Mouse (Mus musculus) megakaryocyte, embryonic 14.5 days (primary cell): ENCODE data around the gene 4932438H23Rik. TPM values are rescaled to one million over a fixed set of nuclear protein-coding genes. Genes with fewer than 3 reads are reported as not detected.
A peak's percentile ranks its signal among the peaks of the same experiment; 100 is the strongest.

ENCODE experiments used
- H3K27me3 ChIP-seq: replicated peaks from 2 replicates; pipeline ENCODE3; 2012; ENCODE audit warnings: inconsistent platforms
- H3K36me3 ChIP-seq: replicated peaks from 2 replicates; pipeline ENCODE3; 2012; ENCODE audit warnings: low read length, inconsistent platforms, mixed read lengths
- H3K4me1 ChIP-seq: 2 replicates; pipeline ENCODE4 v1.6.1; 2012; ENCODE audit warnings: inconsistent platforms
- H3K4me3 ChIP-seq: replicated peaks from 2 replicates; pipeline ENCODE3; 2012; ENCODE audit warnings: moderate library complexity, mild to moderate bottlenecking, inconsistent platforms
- H3K9me3 ChIP-seq: 2 replicates; pipeline ENCODE4 v1.6.1; 2012; ENCODE audit warnings: inconsistent platforms
- FLI1 ChIP-seq: IDR thresholded peaks from 2 replicates; pipeline ENCODE4 v1.6.1; 2012; ENCODE audit warnings: low read length, inconsistent platforms, mixed read lengths
- GATA1 ChIP-seq: IDR thresholded peaks from 3 replicates; pipeline ENCODE4 v1.6.1; 2012; ENCODE audit warnings: mixed read lengths, low read length, inconsistent platforms, borderline replicate concordance
- polyA plus RNA-seq: library from polyadenylated mRNA; stranded (reverse); fragments of >175 nt; gene quantifications from 2 replicates; pipeline ENCODE4 v1.2.3, GENCODE M21; 2012; ENCODE audit warnings: low replicate concordance; ENCODE audit not compliant: insufficient read depth

Gene 4932438H23Rik
- polyA plus RNA-seq, 1 experiment, result not detected

GRCm38 (mm10) chr16:91103386-91103785 is 8.5 kb upstream of the 4932438H23Rik start:
- peaks cover 42% of the 10 kb centered on the region for H3K27me3 ChIP-seq
- TF ChIP-seq FLI1 (no peak), GATA1 (no peak)
- H3K4me3 ChIP-seq, result no peak overlapping the region
- H3K4me1 ChIP-seq, result no peaks in the 10 kb centered on the region
- H3K36me3 ChIP-seq, result no peaks in the 10 kb centered on the region
- peaks cover 10% of the 10 kb centered on the region for H3K9me3 ChIP-seq

DNA sequence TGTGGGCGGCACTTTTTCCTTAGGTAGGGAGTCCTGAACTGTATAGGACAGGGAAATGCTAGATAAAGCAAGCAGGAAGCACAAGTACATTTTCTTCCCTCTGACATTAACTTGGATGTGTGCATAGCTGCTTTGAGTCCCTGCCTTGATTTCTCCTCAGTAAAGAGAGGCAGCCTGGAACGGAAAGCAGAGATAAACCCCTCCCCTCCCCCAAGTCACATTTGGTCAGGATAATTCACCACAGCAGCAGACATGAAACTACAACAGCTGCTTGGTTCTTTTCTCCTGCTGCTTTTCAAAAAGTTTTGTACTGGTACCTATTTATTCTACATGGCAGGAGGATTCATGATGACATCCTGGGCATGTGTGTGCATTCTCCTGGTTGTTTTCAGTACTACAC is 5.6 kb upstream of the 4932438H23Rik start:
- H3K4me1 ChIP-seq, result peaks cover 4% of the 10 kb centered on the region
- H3K36me3 ChIP-seq, result no peaks in the 10 kb centered on the region
- TF ChIP-seq GATA1 (no peak), FLI1 (no peak)
- no peak overlapping the region for H3K4me3 ChIP-seq
- H3K9me3 ChIP-seq, result no peaks in the 10 kb centered on the region
- peaks cover 42% of the 10 kb centered on the region for H3K27me3 ChIP-seq

DNA sequence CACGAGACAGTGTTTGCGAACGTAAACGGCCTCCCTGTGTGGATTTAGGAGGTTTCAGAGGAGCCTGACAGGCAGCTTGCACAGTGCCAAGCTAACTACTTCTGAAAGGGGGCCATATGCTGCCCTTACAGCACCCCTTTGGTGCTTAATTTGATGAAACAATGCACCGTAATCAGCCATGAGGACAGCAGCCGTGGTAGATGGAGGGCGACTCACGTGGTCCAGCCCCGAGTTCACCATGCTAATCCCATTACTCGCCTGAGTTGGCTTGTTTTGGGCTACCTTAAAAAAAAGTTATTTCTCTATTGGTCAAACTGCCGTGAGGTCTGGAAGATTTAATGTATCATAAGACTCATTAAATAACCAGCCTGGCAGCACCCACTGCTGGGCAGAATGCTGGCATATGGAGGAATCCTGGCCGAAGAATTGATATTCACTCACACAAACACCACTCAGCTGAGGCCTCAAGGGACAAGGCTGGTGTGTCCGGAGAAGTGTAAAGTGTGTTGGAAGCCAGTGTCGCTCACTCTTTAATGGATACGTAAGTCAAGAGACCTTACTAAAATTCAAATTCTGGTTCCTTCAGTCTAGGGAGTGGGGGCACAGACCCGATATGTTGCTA is 4.6 kb upstream of the 4932438H23Rik start:
- Histone ChIP-seq H3K4me3 (no peak overlapping the region), H3K36me3 (no peaks in the 10 kb centered on the region), H3K4me1 (peaks cover 4% of the 10 kb centered on the region), H3K27me3 (peaks cover 40% of the 10 kb centered on the region), H3K9me3 (no peaks in the 10 kb centered on the region)
- TF ChIP-seq FLI1 (no peak), GATA1 (no peak)

DNA sequence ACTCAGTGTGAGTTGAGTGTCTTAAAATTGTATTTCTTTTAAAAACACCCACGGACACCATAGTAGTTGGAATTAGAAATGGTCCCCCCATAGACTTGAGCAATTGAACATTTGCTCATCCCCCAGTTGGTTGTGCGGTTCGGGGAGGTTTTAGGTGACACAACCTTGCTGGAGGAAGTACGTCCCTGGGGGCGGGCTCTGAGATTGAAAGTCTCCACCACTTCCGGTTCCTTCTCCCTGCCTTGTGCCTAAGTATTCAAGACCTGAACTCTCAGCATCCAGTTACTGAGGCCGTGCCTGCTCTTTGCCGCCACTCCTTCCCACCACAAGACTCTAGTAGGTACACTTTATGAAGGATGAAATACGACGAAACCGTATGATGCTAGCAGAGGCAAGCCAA is 2.9 kb upstream of the 4932438H23Rik start:
- peaks cover 31% of the 10 kb centered on the region for H3K27me3 ChIP-seq
- TF ChIP-seq GATA1, result no peak
- no peak for TF ChIP-seq FLI1
- no peaks in the 10 kb centered on the region for H3K36me3 ChIP-seq
- peaks cover 4% of the 10 kb centered on the region for H3K4me1 ChIP-seq
- H3K9me3 ChIP-seq, result no peaks in the 10 kb centered on the region
- H3K4me3 ChIP-seq, result no peak overlapping the region

DNA sequence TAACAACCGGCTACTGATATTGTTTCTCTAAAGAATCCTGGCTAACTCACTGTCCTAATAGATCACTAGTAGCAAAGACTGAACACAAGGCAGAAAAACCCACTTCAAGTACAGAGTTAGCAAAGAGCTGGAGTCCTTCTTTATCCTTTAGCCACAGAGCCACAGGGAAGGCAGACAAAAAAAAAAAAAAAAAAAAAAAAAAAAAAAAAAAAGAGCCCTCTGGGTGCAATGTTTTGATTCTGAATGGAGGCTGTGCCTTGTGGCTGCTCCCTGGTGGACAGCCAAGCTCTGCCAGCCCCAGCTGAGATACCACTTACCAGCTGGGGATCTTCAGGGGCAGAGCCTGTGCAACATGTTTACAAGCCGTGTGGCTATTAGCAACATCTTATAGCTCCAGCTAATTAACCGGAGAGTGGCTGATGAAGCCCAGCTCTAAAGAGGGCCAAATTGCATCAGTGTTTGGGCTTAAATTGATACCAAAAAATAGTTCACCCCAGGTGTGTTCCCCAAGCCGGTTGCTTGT is 2.1 kb upstream of the 4932438H23Rik start:
- peaks cover 28% of the 10 kb centered on the region for H3K27me3 ChIP-seq
- H3K36me3 ChIP-seq, result no peaks in the 10 kb centered on the region
- TF ChIP-seq GATA1 (no peak), FLI1 (no peak)
- no peak overlapping the region for H3K4me3 ChIP-seq
- peaks cover 4% of the 10 kb centered on the region for H3K4me1 ChIP-seq
- H3K9me3 ChIP-seq, result no peaks in the 10 kb centered on the region; the same call in 1 of the 2 replicates

GRCm38 (mm10) chr16:91096016-91096415 is 1.1 kb upstream of the 4932438H23Rik start:
- Histone ChIP-seq H3K27me3 (peaks cover 33% of the 10 kb centered on the region), H3K36me3 (no peaks in the 10 kb centered on the region), H3K4me3 (peak overlapping the region; percentile 53), H3K9me3 (peaks cover 3% of the 10 kb centered on the region), H3K4me1 (peaks cover 4% of the 10 kb centered on the region)
- no peak for TF ChIP-seq FLI1
- TF ChIP-seq GATA1, result no peak

DNA sequence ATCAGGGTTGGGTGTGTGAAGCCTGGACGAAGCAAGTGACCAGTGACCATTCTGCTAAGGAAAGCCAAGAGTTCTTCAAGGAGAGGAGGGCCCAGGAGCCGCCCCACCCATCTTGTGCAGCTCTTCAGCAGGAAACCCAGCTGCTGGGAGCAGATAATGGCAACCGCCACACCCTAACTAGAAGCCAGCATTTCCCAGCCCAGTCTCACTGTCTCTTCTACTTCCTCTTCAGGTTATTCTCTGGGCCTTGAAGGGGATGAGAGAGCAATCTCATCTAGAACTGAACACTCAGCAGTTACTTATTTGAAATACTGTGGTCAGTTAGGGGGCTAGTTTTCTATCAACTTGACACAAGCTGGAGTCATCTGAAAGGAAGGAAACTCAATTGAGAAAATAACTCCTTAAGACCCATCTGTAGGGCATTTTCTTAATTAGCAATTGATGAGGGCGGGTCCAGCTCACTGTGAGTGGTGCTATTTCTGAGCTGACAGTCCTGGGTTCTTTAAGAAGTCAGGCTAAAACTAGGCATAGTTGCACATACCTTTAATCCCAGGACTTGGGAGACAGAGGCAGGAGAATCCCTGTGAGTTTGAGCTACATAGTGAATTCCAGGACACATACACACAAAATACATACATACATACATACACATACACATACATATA is 8.1 kb downstream of the 4932438H23Rik start:
- Histone ChIP-seq H3K4me1 (peaks cover 28% of the 10 kb centered on the region), H3K9me3 (peaks cover 17% of the 10 kb centered on the region), H3K27me3 (peaks cover 7% of the 10 kb centered on the region), H3K36me3 (peaks cover 10% of the 10 kb centered on the region), H3K4me3 (no peak overlapping the region)
- TF ChIP-seq GATA1 (no peak), FLI1 (no peak)

- TF ChIP-seq FLI1 (no peak), GATA1 (no peak)
- peaks cover 30% of the 10 kb centered on the region for H3K4me1 ChIP-seq
- peaks cover 10% of the 10 kb centered on the region for H3K36me3 ChIP-seq
- H3K4me3 ChIP-seq, result no peak overlapping the region
- no peaks in the 10 kb centered on the region for H3K27me3 ChIP-seq
- H3K9me3 ChIP-seq, result peaks cover 14% of the 10 kb centered on the region
These were observed 9.6 kb downstream of the 4932438H23Rik start for GRCm38 (mm10) chr16:91085239-91085825.

DNA sequence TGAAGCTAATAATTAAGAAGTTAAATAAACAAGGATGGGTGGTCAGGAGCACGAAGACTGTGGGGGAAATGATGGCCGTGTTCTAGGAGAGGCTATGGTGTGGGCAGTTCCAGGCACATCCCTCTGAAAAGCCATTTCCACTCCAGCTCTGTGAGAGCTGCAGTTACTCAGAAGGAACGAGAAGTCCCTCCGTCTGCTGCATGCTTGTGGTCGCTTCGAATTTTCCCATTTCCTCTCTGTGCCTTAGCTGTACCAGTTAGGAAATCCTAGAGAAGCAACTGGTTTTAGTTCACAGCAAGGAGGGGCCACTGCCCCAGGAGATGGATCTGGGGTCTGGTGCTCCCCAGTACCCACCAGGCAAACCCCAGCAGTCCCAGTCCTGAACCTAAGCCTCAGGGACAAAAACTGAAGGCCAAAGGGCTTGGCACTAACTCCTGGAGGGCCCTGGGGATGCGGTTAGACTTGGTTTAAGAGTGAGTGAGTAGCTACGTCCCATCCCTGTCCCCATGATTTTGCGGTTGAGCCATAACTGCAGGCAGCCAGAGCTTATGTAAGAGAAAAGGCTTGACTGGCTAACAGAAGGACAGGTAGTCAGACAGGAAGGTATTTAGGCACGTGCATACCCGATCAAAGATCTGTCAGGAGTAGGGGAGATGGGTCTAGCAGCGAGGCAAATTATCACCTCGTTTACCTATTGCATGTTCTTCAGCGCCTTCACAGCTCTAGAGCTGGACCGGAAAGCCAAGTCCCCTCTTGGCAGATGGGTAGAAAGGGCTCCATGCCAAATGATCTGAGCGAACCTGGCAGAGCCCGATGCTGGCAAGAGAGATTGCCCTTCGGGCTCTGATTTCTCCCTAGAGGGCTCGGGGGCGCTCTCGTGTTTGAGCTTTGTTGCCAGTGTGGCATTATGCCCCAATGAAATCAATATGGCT is 10.3 kb downstream of the 4932438H23Rik start:
- H3K4me3 ChIP-seq, result peak overlapping the region; percentile 42
- H3K36me3 ChIP-seq, result peaks cover 10% of the 10 kb centered on the region
- H3K9me3 ChIP-seq, result peaks cover 14% of the 10 kb centered on the region
- H3K4me1 ChIP-seq, result peaks cover 30% of the 10 kb centered on the region
- TF ChIP-seq GATA1, result no peak
- no peak for TF ChIP-seq FLI1
- H3K27me3 ChIP-seq, result peaks cover 2% of the 10 kb centered on the region
